Mouse (Mus musculus) intestine, embryonic 15.5 days (tissue): ENCODE measurements at regions not wholly inside any gene's neighbourhood (a gene's known extent, or its start where the extent isn't known, plus 50 kb on each side); places are given as distances from the start of the nearest gene placed in this dataset.

Experiments used
- ATAC-seq: fragments of 200-750 bp; cut with Nextera tagmentation; 2 replicates; pipeline ENCODE4 v1.8.0; 2017; ENCODE audit warnings: moderate TSS enrichment, moderate library complexity
- H3K27ac ChIP-seq: fragments of 300-500 bp; sonication (generic); 2 replicates; pipeline ENCODE4 v1.5.1; 2015; ENCODE audit warnings: mild to moderate bottlenecking, inconsistent platforms
- H3K27me3 ChIP-seq: fragments of 300-500 bp; sonication (generic); replicated peaks from 2 replicates; pipeline ENCODE4 v1.6.1; 2015; ENCODE audit warnings: inconsistent platforms
- H3K36me3 ChIP-seq: fragments of 300-500 bp; sonication (generic); 2 replicates; pipeline ENCODE4 v1.6.1; 2015; ENCODE audit warnings: inconsistent platforms
- H3K4me1 ChIP-seq: fragments of 300-500 bp; sonication (generic); replicated peaks from 2 replicates; pipeline ENCODE4 v1.6.1; 2015; ENCODE audit warnings: inconsistent platforms
- H3K4me2 ChIP-seq: fragments of 300-500 bp; sonication (generic); replicated peaks from 2 replicates; pipeline ENCODE4 v1.6.1; 2015; ENCODE audit warnings: mild to moderate bottlenecking, inconsistent platforms
- H3K4me3 ChIP-seq: fragments of 300-500 bp; sonication (generic); replicated peaks from 2 replicates; pipeline ENCODE4 v1.5.1; 2015; ENCODE audit warnings: inconsistent platforms
- H3K9ac ChIP-seq: fragments of 300-500 bp; sonication (generic); 2 replicates; pipeline ENCODE4 v1.6.1; 2015; ENCODE audit warnings: inconsistent platforms
- H3K9me3 ChIP-seq: fragments of 300-500 bp; sonication (generic); 2 replicates; pipeline ENCODE4 v1.6.1; 2016; ENCODE audit warnings: inconsistent platforms
- WGBS: fragments of 180-500 bp; shearing (Covaris S2); methylation state at CpG from one replicate; pipeline ENCODE4 v1.1.7; 2015; 5-methylcytosine and 5-hydroxymethylcytosine counted together

DNA sequence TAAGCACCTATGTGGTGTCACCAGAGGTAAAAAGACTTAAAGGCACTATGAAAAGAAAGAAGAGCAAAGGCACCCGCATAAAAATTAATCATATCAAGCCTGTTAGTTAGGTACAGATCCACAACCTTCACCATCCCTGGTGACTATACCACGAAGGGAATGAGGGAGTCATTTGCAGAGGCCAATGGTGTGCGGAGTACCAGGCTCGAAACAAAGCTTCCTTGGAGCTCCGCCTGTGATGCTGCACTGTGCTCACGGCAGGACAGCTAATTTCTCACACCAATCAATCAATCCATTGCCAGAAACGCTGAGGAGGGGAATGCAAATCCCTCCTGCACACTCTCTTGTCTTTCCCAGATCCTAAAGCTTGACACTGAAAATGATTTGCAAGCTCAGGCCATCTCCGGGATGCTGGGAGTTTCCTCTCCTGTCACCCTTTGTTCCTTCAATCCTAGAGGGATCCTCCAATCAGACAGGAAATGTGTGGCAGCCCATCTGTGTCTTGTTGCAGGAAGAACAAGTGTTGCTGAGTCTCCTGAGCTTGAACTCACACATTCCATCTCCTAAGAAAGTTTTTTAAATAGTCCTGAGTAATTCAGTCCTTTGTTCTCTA is 653.6 kb downstream of the Diaph3 start:
- H3K9me3 ChIP-seq: no peaks in the 10 kb centered on the region
- no peak overlapping the region for H3K4me3 ChIP-seq
- H3K4me2 ChIP-seq: no peak overlapping the region
- no peak overlapping the region for H3K9ac ChIP-seq
- 57% methylated on average over 8 of the region's 8 CpGs for WGBS
- no peaks in the 10 kb centered on the region for H3K36me3 ChIP-seq
- ATAC-seq: no peak
- H3K27ac ChIP-seq: no peak overlapping the region
- H3K4me1 ChIP-seq: no peaks in the 10 kb centered on the region
- no peaks in the 10 kb centered on the region for H3K27me3 ChIP-seq

DNA sequence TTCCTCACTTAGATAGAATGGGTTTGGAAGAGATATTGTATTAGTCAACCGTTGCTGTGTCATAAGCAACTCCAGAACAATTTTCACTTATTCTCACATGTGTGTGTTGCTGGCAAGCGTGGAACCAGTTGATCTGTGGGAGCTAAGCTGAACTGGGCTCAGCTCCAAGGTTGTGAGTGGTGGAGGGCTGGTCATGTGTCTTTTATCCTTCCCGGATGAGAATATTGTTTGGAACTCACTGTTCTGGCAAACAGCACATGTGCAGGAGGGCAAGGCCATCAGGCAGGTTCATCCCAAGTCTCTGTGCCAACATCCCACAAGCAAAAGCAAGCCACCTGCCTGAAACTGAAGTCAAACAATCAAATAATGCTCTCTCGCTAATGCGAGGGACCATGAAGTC is 656.8 kb downstream of the Diaph3 start:
- no peaks in the 10 kb centered on the region for H3K27me3 ChIP-seq

DNA sequence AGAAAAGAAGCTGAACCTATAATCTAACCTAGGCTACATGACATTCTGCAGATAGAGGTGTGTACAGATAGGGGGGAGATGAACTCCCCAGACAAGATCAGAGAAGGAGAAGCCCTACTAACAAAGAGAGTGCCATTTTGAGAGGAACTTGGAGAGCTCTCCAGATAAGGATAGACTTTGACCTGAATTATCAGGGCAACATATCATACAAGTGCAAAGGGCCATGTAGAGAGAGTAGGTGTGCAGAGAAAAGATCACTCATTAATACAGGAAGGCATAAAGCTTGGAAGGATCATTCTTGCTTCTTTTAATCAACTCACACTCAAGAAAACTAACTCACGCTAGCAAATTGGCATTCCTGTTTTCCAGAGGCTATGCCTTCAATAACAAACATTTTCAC is 667.4 kb downstream of the Diaph3 start:
- no peak overlapping the region for H3K4me2 ChIP-seq
- no peak overlapping the region for H3K9ac ChIP-seq
- WGBS: 96% methylated on average over 1 of the region's 1 CpGs
- ATAC-seq: peak; percentile 58; the same call in 1 of the 2 replicates
- H3K27me3 ChIP-seq: no peaks in the 10 kb centered on the region
- no peak overlapping the region for H3K4me3 ChIP-seq
- H3K9me3 ChIP-seq: no peaks in the 10 kb centered on the region
- no peaks in the 10 kb centered on the region for H3K4me1 ChIP-seq
- no peaks in the 10 kb centered on the region for H3K36me3 ChIP-seq
- H3K27ac ChIP-seq: no peak overlapping the region

More for the DNA sequence above, 656.8 kb downstream of the Diaph3 start:
- Histone ChIP-seq H3K9ac (no peak overlapping the region), H3K4me2 (no peak overlapping the region), H3K4me1 (no peaks in the 10 kb centered on the region), H3K27ac (no peak overlapping the region), H3K36me3 (no peaks in the 10 kb centered on the region), H3K9me3 (no peaks in the 10 kb centered on the region), H3K4me3 (no peak overlapping the region)
- 73% methylated on average over 5 of the region's 5 CpGs for WGBS
- no peak for ATAC-seq

DNA sequence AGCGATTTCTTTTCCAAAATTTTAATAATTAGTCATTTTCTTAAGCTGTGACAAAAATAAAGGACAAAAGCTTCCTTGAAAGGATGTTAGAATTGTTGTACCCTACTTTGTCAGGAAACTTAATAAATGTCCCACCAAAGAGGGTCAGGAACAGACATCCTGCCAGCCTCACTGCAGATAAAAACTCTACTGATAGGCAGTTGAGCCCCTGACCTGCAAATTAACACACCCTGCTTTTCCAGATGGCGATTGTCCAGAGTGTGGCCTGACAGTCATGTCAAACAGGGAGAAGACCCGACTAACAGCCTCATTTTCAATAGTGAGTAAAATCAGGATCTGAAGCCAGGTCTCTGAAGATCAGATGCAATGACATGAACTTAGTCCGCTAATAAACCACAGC is 670.6 kb downstream of the Diaph3 start:
- Histone ChIP-seq H3K4me1 (no peaks in the 10 kb centered on the region), H3K27ac (no peak overlapping the region), H3K4me2 (no peak overlapping the region), H3K9ac (no peak overlapping the region), H3K27me3 (no peaks in the 10 kb centered on the region), H3K4me3 (no peak overlapping the region), H3K9me3 (no peaks in the 10 kb centered on the region), H3K36me3 (no peaks in the 10 kb centered on the region)
- 46% methylated on average over 4 of the region's 4 CpGs for WGBS
- no peak for ATAC-seq

DNA sequence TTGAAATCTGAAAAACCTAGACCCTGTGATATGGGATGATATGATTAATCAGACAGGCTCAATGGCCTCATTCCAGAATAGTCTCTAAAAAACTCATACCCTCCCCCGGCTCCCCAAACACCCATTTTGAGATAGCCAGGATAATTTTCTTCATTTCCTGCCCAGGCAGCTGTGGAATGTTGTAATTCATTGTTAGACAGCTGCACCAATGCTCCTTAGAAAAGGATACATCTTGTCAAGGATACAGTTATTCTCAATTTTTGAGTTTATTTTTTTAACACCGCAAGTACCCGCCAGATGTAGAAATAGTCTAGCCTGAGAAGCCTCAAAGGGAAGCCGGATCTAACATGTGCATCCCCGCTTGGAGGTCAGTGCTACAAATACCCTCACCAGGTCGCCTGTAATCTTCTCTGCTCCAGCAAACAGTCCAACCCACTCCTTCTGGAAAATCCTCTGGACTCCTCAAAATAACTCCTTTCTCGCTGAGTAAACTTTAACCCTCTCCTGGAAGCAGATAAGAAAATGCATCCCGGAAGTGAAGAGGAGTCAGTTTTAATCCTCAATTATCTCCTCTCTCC is 673.1 kb downstream of the Diaph3 start:
- Histone ChIP-seq H3K9me3 (no peaks in the 10 kb centered on the region), H3K27ac (no peak overlapping the region), H3K36me3 (no peaks in the 10 kb centered on the region), H3K4me2 (no peak overlapping the region), H3K4me1 (no peaks in the 10 kb centered on the region), H3K9ac (no peak overlapping the region), H3K4me3 (no peak overlapping the region), H3K27me3 (no peaks in the 10 kb centered on the region)
- WGBS: 32% methylated on average over 8 of the region's 8 CpGs
- no peak for ATAC-seq

DNA sequence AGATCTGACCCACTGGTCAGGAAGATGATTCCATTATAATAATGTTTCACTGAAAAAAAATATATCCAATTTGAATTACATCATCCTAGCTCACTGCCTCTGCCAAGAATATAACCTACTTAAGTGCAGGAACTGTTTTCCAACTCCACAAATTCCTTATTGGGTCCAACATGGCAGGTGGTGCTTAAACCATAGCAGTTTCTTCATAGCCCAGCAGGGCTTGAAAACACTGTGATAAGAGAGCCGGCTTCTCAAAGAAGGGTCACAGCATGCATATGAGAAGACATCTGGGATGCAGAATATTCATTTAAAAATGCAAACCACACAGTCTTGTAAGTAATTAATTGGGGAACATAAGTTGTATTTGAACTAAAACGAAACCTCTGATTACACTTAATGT is 677.6 kb downstream of the Diaph3 start:
- H3K9me3 ChIP-seq: no peaks in the 10 kb centered on the region
- ATAC-seq: no peak
- no peaks in the 10 kb centered on the region for H3K27me3 ChIP-seq
- H3K9ac ChIP-seq: no peak overlapping the region
- H3K36me3 ChIP-seq: no peaks in the 10 kb centered on the region
- H3K4me3 ChIP-seq: no peak overlapping the region
- 62% methylated on average over 2 of the region's 2 CpGs for WGBS
- H3K4me2 ChIP-seq: no peak overlapping the region
- no peaks in the 10 kb centered on the region for H3K4me1 ChIP-seq
- no peak overlapping the region for H3K27ac ChIP-seq

DNA sequence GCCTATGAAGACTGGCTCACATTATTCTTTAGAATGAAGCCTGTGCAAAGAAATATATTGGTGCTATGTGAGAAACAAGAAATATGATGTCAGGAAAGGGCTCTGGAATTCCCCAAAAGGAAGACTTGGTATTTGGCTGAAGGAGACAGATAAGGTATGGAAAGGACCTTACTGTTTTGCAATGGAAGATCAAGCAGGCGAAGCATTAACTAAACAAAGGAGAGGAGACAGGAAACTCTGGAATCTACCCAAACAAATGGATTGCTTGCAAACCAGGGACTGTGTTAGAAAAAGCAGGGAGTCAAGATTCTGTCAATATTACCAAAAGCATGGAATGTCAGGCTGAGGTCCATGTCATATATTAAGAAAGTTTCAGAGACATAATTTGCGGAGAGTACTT is 687.9 kb downstream of the Diaph3 start:
- Histone ChIP-seq H3K27ac (no peak overlapping the region), H3K9me3 (no peaks in the 10 kb centered on the region), H3K4me2 (no peak overlapping the region), H3K36me3 (no peaks in the 10 kb centered on the region), H3K9ac (no peak overlapping the region), H3K4me1 (no peaks in the 10 kb centered on the region), H3K27me3 (no peaks in the 10 kb centered on the region), H3K4me3 (no peak overlapping the region)
- no peak for ATAC-seq
- 29% methylated on average over 2 of the region's 2 CpGs for WGBS

DNA sequence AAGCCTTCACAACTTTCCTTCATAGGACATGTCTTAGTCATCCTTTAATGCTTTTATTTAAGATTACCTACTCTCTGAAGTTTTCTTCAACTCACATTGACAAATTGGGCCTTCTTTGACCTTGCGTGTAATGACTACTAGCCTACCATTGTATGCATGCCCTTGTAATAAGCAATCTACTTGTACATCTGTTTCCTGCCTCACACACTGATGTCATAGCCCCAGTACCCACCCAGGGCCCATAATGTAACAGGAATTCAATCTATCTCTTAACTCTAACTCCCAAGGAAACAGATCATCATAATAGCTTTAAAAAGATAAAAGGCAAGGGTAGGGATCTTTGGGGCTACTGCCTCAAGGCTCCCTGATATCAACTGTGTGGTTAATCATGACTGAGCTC is 690.4 kb downstream of the Diaph3 start:
- WGBS: 89% methylated on average over 1 of the region's 1 CpGs

DNA sequence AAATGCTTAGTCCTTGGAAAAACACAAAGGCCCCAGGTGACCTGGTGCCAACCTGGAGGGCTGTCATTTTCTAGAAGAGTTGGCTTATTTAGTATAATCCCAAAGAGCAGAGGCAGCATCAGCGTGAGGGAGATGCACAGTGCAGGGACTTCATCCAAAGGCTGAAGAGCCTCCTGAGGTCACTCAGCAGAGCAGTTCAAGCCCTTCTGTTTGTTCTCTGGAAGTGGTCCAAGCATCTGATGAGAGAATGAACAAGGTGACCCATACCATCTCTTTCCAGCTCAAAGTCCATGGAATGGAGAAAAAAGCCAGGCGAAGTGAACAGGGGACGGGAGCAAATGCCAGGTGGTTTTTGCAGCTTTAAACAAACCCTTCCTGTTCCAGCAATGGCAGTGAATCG is 695.9 kb downstream of the Diaph3 start:
- H3K4me2 ChIP-seq: no peak overlapping the region
- no peak overlapping the region for H3K4me3 ChIP-seq
- H3K27ac ChIP-seq: no peak overlapping the region
- H3K27me3 ChIP-seq: no peaks in the 10 kb centered on the region
- 59% methylated on average over 4 of the region's 4 CpGs for WGBS
- H3K36me3 ChIP-seq: no peaks in the 10 kb centered on the region
- H3K9me3 ChIP-seq: no peaks in the 10 kb centered on the region
- no peaks in the 10 kb centered on the region for H3K4me1 ChIP-seq
- ATAC-seq: no peak
- H3K9ac ChIP-seq: no peak overlapping the region

More for the DNA sequence above, 690.4 kb downstream of the Diaph3 start:
- Histone ChIP-seq H3K9ac (no peak overlapping the region), H3K9me3 (no peaks in the 10 kb centered on the region), H3K4me3 (no peak overlapping the region), H3K27me3 (no peaks in the 10 kb centered on the region), H3K36me3 (no peaks in the 10 kb centered on the region), H3K4me1 (no peaks in the 10 kb centered on the region), H3K27ac (no peak overlapping the region), H3K4me2 (no peak overlapping the region)
- no peak for ATAC-seq

DNA sequence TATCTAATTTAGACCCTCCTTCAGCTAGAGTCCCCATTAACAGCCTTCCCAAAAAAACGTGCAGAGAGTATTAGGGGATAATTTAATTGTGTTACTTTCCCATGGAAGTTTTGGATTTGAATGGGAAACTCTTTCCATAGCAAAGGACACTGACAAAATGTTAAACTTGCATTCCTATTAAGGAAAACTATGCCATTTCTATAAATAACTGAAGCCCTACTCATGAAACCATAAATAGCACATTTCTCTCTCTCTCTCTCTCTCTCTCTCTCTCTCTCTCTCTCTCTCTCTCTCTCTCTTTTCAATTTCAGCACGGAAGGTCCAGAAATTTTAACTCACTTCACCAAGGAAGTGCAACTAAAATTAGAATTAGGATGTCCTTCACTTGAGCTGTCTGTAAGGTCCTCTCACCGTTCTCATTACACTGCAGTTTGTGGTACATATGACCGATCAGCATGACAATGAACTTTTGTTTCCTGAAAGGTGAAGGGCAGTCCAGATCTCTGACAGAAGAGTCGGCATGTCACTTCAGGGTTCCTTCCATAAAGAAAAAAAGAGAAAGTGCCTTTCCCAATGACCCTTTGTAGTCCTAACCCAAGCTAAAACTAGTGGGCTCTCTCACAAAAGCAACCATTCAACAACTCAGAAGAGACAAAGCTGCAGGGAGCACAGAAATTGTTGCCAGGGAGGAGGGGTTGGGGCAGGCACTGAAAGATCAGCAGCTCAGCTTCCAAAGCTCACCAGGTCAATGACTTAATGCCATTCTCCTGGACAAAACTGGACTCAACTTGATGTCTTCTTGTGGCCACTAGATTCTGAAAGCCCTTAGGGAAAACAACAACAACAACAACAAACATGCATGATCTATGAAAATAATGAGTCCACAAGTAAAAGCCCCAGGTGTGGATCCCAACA is 696.9 kb downstream of the Diaph3 start:
- no peak for ATAC-seq
- 60% methylated on average over 5 of the region's 5 CpGs for WGBS
- Histone ChIP-seq H3K4me1 (no peaks in the 10 kb centered on the region), H3K4me3 (no peak overlapping the region), H3K9me3 (no peaks in the 10 kb centered on the region), H3K4me2 (no peak overlapping the region), H3K27me3 (no peaks in the 10 kb centered on the region), H3K36me3 (no peaks in the 10 kb centered on the region), H3K9ac (no peak overlapping the region), H3K27ac (no peak overlapping the region)

DNA sequence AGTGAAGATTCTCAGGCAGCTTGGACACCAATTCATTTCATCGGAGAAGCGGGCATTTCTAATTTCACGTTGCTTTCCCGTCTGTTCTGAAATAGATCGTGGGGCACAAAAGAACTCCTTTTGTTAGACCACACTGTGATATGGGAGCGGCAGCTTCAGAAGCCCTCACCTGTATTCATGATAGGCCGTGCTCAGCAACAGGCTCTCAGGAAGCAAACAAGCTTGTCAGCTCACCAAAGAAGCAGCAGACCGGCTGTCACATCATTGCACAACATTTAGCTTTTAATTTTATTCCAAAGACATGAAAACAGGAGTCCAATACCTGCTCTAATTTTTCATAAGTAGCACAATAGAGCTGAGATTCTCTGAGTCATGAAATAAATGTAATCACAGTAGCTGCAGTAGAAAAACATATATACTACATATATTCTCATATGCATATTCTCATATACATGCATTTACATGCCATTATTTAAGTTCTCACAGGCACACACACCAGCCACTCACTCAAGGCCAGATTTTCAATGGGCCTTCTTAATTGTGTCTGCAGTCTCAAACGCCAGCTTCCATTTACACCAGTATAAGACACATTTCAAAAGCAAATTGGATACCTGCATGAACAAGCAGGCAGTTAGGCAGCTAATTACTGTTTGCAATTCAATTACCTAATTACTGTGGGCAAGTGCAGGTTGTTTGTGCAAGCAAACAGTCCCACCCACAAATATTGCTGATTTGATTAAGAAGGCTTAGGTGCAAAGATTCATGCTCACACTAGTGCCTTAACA is 698.9 kb downstream of the Diaph3 start:
- H3K9me3 ChIP-seq: no peaks in the 10 kb centered on the region
- WGBS: 87% methylated on average over 9 of the region's 9 CpGs

DNA sequence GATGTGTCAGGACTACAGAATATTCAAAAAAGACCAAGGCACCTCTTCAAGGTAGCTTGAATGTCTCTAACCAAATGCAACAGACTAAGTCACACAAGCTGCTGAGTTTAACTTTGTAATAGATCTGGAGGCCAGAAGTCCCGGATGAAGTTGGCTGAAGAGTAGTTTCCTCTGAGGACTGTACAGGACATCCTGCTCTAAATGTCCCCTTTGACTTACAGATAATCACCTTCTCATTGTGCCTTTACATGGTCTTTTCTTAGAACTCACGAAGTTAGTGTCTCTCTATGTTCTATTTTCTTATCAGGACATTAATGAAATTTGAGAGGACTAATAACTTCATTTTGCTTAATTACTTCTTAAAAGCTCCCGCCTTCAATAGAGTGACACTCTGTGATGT is 703.7 kb downstream of the Diaph3 start:
- Histone ChIP-seq H3K4me1 (no peaks in the 10 kb centered on the region), H3K9ac (no peak overlapping the region), H3K9me3 (no peaks in the 10 kb centered on the region), H3K27me3 (no peaks in the 10 kb centered on the region), H3K4me2 (no peak overlapping the region), H3K4me3 (no peak overlapping the region), H3K36me3 (no peaks in the 10 kb centered on the region), H3K27ac (no peak overlapping the region)
- 85% methylated on average over 3 of the region's 3 CpGs for WGBS
- ATAC-seq: no peak

More for the DNA sequence above, 698.9 kb downstream of the Diaph3 start:
- Histone ChIP-seq H3K4me2 (no peak overlapping the region), H3K27ac (no peak overlapping the region), H3K4me1 (no peaks in the 10 kb centered on the region), H3K36me3 (no peaks in the 10 kb centered on the region), H3K9ac (no peak overlapping the region), H3K4me3 (no peak overlapping the region), H3K27me3 (no peaks in the 10 kb centered on the region)
- no peak for ATAC-seq
